Mouse (Mus musculus): ENCODE measurements at regions not wholly inside any gene's neighbourhood (a gene's known extent, or its start where the extent isn't known, plus 50 kb on each side); places are given as distances from the start of the nearest gene placed in this dataset.
A peak's percentile ranks its signal among the peaks of the same experiment; 100 is the strongest.

DNA sequence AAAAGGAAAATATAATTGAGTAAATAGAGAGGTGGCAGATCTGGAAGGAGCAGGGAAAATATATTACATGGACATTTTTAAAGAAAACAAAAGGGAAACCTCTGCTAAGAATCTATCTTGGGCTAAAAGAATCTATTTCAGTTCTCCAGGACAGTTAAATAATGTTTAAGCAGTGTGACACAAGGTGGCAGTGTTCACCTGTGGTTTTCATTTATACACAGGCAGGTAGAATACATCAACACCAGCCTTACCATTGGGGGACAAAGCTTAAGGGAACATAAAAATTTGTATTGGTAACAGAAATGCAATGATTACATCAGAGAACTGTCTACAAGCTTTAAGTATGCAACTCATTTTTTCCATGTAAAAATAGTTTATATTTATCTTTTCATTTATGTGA, 78.2 kb upstream of the Cldn34d start:
- peak; percentile 17 to 24 for DNase-seq
